10 mouse cellular contexts compared by ENCODE assay signal in genomic region chr13:55463399-55464026, GRCm38 (mm10). TPM values are rescaled to one million over a fixed set of nuclear protein-coding genes. Genes with fewer than 3 reads are reported as not detected.
DNase-seq lines count a peak whose midpoint lies in the region; ATAC-seq lines count a peak whose summit lies in the region.
"Had no signal": no experiment of that assay in that cellular context is flagged by ENCODE, and none has a peak within 500 bp of the region (broad histone marks: within the 10 kb centered on the region; RNA-seq: fewer than 3 reads in every experiment).

No protein-coding gene starts in this region.

- H3K4me2 ChIP-seq in heart, embryonic 13.5 days = peak overlapping the region; percentile 98
- peak overlapping the region; percentile 95 for H3K4me2 ChIP-seq in heart, embryonic 16.5 days (ENCODE audit: low read depth, low read length)

- WGBS in heart, embryonic 13.5 days = 17% methylated on average over 14 of the region's 14 CpGs
- WGBS in heart, embryonic 16.5 days = 14% methylated on average over 14 of the region's 14 CpGs
- 12% methylated on average over 14 of the region's 14 CpGs for WGBS in midbrain, embryonic 10.5 days

- H3K36me3 ChIP-seq in heart, embryonic 13.5 days = peaks cover 35% of the 10 kb centered on the region
- H3K36me3 ChIP-seq in heart, embryonic 16.5 days (ENCODE audit: control insufficient read depth, insufficient read depth) = peaks cover 10% of the 10 kb centered on the region
- peaks cover 41% of the 10 kb centered on the region for H3K36me3 ChIP-seq in midbrain, embryonic 10.5 days

- H3K27me3 ChIP-seq in heart, embryonic 13.5 days (replicated peaks) = peaks cover 53% of the 10 kb centered on the region
- peaks cover 12% of the 10 kb centered on the region for H3K27me3 ChIP-seq in heart, embryonic 16.5 days (ENCODE audit: control insufficient read depth, insufficient read depth, low read length)
- H3K27me3 ChIP-seq in midbrain, embryonic 10.5 days (ENCODE audit: low read depth, poor library complexity, severe bottlenecking) = peaks cover 7% of the 10 kb centered on the region; the same call in 1 of the 2 replicates

- H3K4me1 ChIP-seq in heart, embryonic 13.5 days = peaks cover 20% of the 10 kb centered on the region
- peaks cover 9% of the 10 kb centered on the region for H3K4me1 ChIP-seq in heart, embryonic 16.5 days (ENCODE audit: control insufficient read depth, insufficient read depth, low read length)
- H3K4me1 ChIP-seq in midbrain, embryonic 10.5 days = peaks cover 63% of the 10 kb centered on the region

- H3K9ac ChIP-seq in heart, embryonic 13.5 days = peak overlapping the region; percentile 85
- peak overlapping the region; percentile 71 for H3K9ac ChIP-seq in heart, embryonic 16.5 days (ENCODE audit: low read length)

- H3K4me3 ChIP-seq in heart, embryonic 13.5 days = peak overlapping the region; percentile 73
- peak overlapping the region; percentile 65 for H3K4me3 ChIP-seq in heart, embryonic 16.5 days (ENCODE audit: low read length)
- peak overlapping the region; percentile 77 for H3K4me3 ChIP-seq in midbrain, embryonic 10.5 days

- intact Hi-C loops in heart, postnatal 10 days (cut with DNase I) = no loop called here

- H3K27ac ChIP-seq in heart, embryonic 13.5 days (replicated peaks) = no peak overlapping the region
- no peak overlapping the region for H3K27ac ChIP-seq in heart, embryonic 16.5 days (ENCODE audit: low read length)
- H3K27ac ChIP-seq in midbrain, embryonic 10.5 days (replicated peaks) = peak overlapping the region; percentile 98

- ATAC-seq in heart, embryonic 13.5 days (ENCODE audit: extremely low read depth, insufficient number of reproducible peaks, low FRiP score, low TSS enrichment) = no peak
- peak; percentile 8 for ATAC-seq in activated CD4-positive, CD25-positive, alpha-beta regulatory T cell, adult 4 months
- ATAC-seq in heart, embryonic 16.5 days (replicated peaks; ENCODE audit: extremely low read depth, insufficient read depth, low FRiP score) = no peak

- no peak for DNase-seq in heart, postnatal 10 days
- DNase-seq in midbrain, embryonic 10.5 days (ENCODE audit: low spot score) = no peak
- DNase-seq in layer of hippocampus, postnatal 25 days (ENCODE audit: extremely low spot score in 1 of 2, low spot score in 1 of 2) = no peak
- no peak for DNase-seq in adrenal gland, adult 18-20 months (ENCODE audit: low spot score in 2 of 2)
- no peak for DNase-seq in embryo, embryonic 10.5 days (ENCODE audit: low spot score)

- no peaks in the 10 kb centered on the region for H3K9me3 ChIP-seq in heart, embryonic 13.5 days
- no peaks in the 10 kb centered on the region for H3K9me3 ChIP-seq in heart, embryonic 16.5 days (replicated peaks; ENCODE audit: control insufficient read depth, low read length)
- no peaks in the 10 kb centered on the region for H3K9me3 ChIP-seq in midbrain, embryonic 10.5 days (replicated peaks)
- H3K9me3 ChIP-seq: G1E had no signal

RNA-seq across cellular contexts. Expression of gene Prr7, which starts 0.6 kb away (rescaled TPM):
- not detected in 2 replicates for polyA plus RNA-seq in heart, embryonic 13.5 days (2015; fragmentation: Nextera tagmentation; extraction: Ambion mirVana)
- 1 to 10 TPM; 1.7 to 1.8 TPM for total RNA-seq in heart, postnatal 10 days (2021)
- polyA plus RNA-seq in activated CD4-positive, CD25-positive, alpha-beta regulatory T cell, adult 4 months (2017; shearing (Covaris generic)) = not detected
- 0.25 and 0.28 TPM in 2 replicates for polyA plus RNA-seq in heart, embryonic 16.5 days (2015; fragmentation: Nextera tagmentation; extraction: Ambion mirVana)
- polyA plus RNA-seq in midbrain, embryonic 10.5 days (2016; fragmentation: Nextera tagmentation; extraction: Ambion mirVana) = 0.69 and 0.87 TPM in 2 replicates
- total RNA-seq in layer of hippocampus, postnatal 25 days (2021) = 10 to 100 TPM; 96.9 to 97.3 TPM
- 1 to 10 TPM; 1.9 to 2.2 TPM for total RNA-seq in adrenal gland, adult 18-20 months (2021)

RNA-seq across cellular contexts. Expression of gene Grk6, which starts 18.6 kb away (rescaled TPM):
- polyA plus RNA-seq in heart, embryonic 13.5 days (2015; fragmentation: Nextera tagmentation; extraction: Ambion mirVana) = 16.7 and 17.7 TPM in 2 replicates
- 10 to 100 TPM; 26.3 to 28.5 TPM for total RNA-seq in heart, postnatal 10 days (2021)
- 10 to 100 TPM; 38.6 to 43.6 TPM for polyA plus RNA-seq in activated CD4-positive, CD25-positive, alpha-beta regulatory T cell, adult 4 months (2017; shearing (Covaris generic))
- 11.4 and 19.4 TPM in 2 replicates for polyA plus RNA-seq in heart, embryonic 16.5 days (2015; fragmentation: Nextera tagmentation; extraction: Ambion mirVana)
- polyA plus RNA-seq in midbrain, embryonic 10.5 days (2016; fragmentation: Nextera tagmentation; extraction: Ambion mirVana) = 41.8 and 51.4 TPM in 2 replicates
- 10 to 100 TPM; 66.7 to 74.7 TPM for total RNA-seq in layer of hippocampus, postnatal 25 days (2021)
- total RNA-seq in adrenal gland, adult 18-20 months (2021) = 10 to 100 TPM; 27.1 to 33.1 TPM

RNA-seq across cellular contexts. Expression of gene Dbn1, which starts 24.4 kb away (rescaled TPM):
- polyA plus RNA-seq in heart, embryonic 13.5 days (2015; fragmentation: Nextera tagmentation; extraction: Ambion mirVana) = 83.8 and 84.9 TPM in 2 replicates
- 10 to 100 TPM; 53.7 to 58.2 TPM for total RNA-seq in heart, postnatal 10 days (2021)
- under 1 TPM in 1 of 2 experiments, not detected in 1; 0.25 TPM for polyA plus RNA-seq in activated CD4-positive, CD25-positive, alpha-beta regulatory T cell, adult 4 months (2017; shearing (Covaris generic))
- polyA plus RNA-seq in heart, embryonic 16.5 days (2015; fragmentation: Nextera tagmentation; extraction: Ambion mirVana) = 59.4 and 62.5 TPM in 2 replicates
- 381 and 466 TPM in 2 replicates for polyA plus RNA-seq in midbrain, embryonic 10.5 days (2016; fragmentation: Nextera tagmentation; extraction: Ambion mirVana)
- total RNA-seq in layer of hippocampus, postnatal 25 days (2021) = 100 to 1,000 TPM; 356 to 398 TPM
- 10 to 100 TPM; 11.1 to 16.2 TPM for total RNA-seq in adrenal gland, adult 18-20 months (2021)

RNA-seq across cellular contexts. Expression of gene F12, which starts 36.9 kb away (rescaled TPM):
- polyA plus RNA-seq in heart, embryonic 13.5 days (2015; fragmentation: Nextera tagmentation; extraction: Ambion mirVana) = 0.28 and 2.2 TPM in 2 replicates
- not detected for total RNA-seq in heart, postnatal 10 days (2021)
- not detected for polyA plus RNA-seq in activated CD4-positive, CD25-positive, alpha-beta regulatory T cell, adult 4 months (2017; shearing (Covaris generic))
- 0.25 TPM in 1 of 2 replicates, not detected in the other for polyA plus RNA-seq in heart, embryonic 16.5 days (2015; fragmentation: Nextera tagmentation; extraction: Ambion mirVana)
- 0.14 TPM in 1 of 2 replicates, not detected in the other for polyA plus RNA-seq in midbrain, embryonic 10.5 days (2016; fragmentation: Nextera tagmentation; extraction: Ambion mirVana)
- total RNA-seq in layer of hippocampus, postnatal 25 days (2021) = under 1 TPM; 0.35 to 0.47 TPM
- total RNA-seq in adrenal gland, adult 18-20 months (2021) = not detected
- total RNA-seq: gastrocnemius, postnatal 36 days had no signal
- polyA plus RNA-seq: G1E had no signal

RNA-seq across cellular contexts. Expression of gene Pfn3, which starts 48.5 kb away (rescaled TPM):
- polyA plus RNA-seq in heart, embryonic 13.5 days (2015; fragmentation: Nextera tagmentation; extraction: Ambion mirVana) = not detected in 2 replicates
- not detected for total RNA-seq in heart, postnatal 10 days (2021)
- not detected for polyA plus RNA-seq in activated CD4-positive, CD25-positive, alpha-beta regulatory T cell, adult 4 months (2017; shearing (Covaris generic))
- not detected in 2 replicates for polyA plus RNA-seq in heart, embryonic 16.5 days (2015; fragmentation: Nextera tagmentation; extraction: Ambion mirVana)
- not detected in 2 replicates for polyA plus RNA-seq in midbrain, embryonic 10.5 days (2016; fragmentation: Nextera tagmentation; extraction: Ambion mirVana)
- total RNA-seq in layer of hippocampus, postnatal 25 days (2021) = not detected
- total RNA-seq in adrenal gland, adult 18-20 months (2021) = not detected
- total RNA-seq: G1E; gastrocnemius, postnatal 36 days had no signal
- polyA plus RNA-seq: G1E had no signal

Comparison
In these comparisons a context has a peak if more than half of its experiments do, and no peak if none do; other contexts are left out.
1. RNA of gene Dbn1, which starts 24.4 kb away (polyA plus RNA-seq): 381 to 466 TPM in midbrain, embryonic 10.5 days, 83.8 to 84.9 TPM in heart, embryonic 13.5 days and 59.4 to 62.5 TPM in heart, embryonic 16.5 days; 0.25 TPM in activated CD4-positive, CD25-positive, alpha-beta regulatory T cell, adult 4 months; every median in the first group is over 10 times any median in the second.
2. Peak in every context shown above with its lines, with median percentiles within 50 percentile points of each other: H3K4me3 ChIP-seq.